Mouse (Mus musculus): ENCODE data around the gene Smarce1. TPM values are rescaled to one million over a fixed set of nuclear protein-coding genes. Genes with fewer than 3 reads are reported as not detected.

The Smarce1 gene
- polyA plus RNA-seq, 1 experiment = 181 TPM

DNA sequence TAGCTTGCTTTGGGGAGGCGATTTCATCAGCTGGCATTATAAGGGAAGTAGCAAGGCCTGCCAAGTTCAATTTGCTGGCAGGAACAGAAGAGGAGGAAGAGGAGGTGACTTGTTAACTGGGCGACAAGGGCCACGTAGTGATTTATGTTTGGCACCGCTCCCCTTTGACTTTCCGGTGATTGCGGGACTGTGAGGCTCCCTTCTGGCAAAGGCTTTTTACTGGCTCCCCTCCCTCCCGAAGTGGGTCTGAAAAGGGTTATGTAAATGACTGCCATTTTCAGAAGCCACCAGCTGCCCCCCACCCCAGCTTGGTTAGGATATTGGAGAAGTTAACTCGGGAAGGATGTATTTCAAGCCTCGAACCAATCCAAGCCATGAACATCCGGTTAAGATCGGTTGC, 48.2 kb downstream of the Smarce1 start:
- Histone ChIP-seq H3K4me3 (ENCODE audit: low read depth, low read length) (no peak overlapping the region), H3K9ac (ENCODE audit: low read depth, poor library complexity, severe bottlenecking) (no peak overlapping the region), H3K27ac (ENCODE audit: insufficient read depth, low read length) (no peak overlapping the region), H3K36me3 (ENCODE audit: control insufficient read depth, insufficient read depth, low read length, poor library complexity, severe bottlenecking) (no peaks in the 10 kb centered on the region), H3K27me3 (ENCODE audit: control insufficient read depth, insufficient read depth, low read length, poor library complexity, severe bottlenecking) (no peaks in the 10 kb centered on the region), H3K4me1 (ENCODE audit: control insufficient read depth, insufficient read depth, low read length) (no peaks in the 10 kb centered on the region), H3K9me3 (replicated peaks; ENCODE audit: control insufficient read depth, insufficient read depth, low read length, poor library complexity, severe bottlenecking) (no peaks in the 10 kb centered on the region)
- TF ChIP-seq CTCF (IDR thresholded peaks at IDR 0.05; ENCODE audit: low read depth, low read length) (no peak), EP300 (IDR thresholded peaks at IDR 0.05; ENCODE audit: insufficient read depth, low read depth, low read length) (no peak), POLR2A (IDR thresholded peaks at IDR 0.05; ENCODE audit: insufficient read depth, low read length) (no peak)

DNA sequence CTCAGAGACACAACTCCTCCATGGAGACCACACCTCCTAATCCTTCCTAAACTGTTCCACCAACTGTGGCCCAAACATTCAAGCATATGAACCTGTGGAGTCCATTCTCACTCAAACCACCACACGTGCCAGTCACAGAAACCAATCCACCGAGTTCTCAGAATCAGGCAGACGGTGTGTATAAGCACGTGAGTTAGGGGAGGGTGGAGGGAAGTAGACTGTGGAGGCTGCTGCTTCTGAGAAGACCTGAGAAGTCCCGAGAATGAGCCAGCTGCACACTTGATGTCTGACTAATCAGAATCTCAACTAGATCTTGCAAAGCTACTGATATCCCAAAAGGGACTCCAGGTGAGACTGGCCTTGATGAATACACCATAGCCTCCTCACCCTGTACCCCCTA, 50.7 kb downstream of the Smarce1 start:
- no peaks in the 10 kb centered on the region for H3K27me3 ChIP-seq (ENCODE audit: control insufficient read depth, insufficient read depth, low read length, poor library complexity, severe bottlenecking)
- no peak for TF ChIP-seq CTCF (IDR thresholded peaks at IDR 0.05; ENCODE audit: low read depth, low read length)
- H3K9ac ChIP-seq (ENCODE audit: low read depth, poor library complexity, severe bottlenecking) = no peak overlapping the region
- no peak overlapping the region for H3K27ac ChIP-seq (ENCODE audit: insufficient read depth, low read length)
- H3K4me3 ChIP-seq (ENCODE audit: low read depth, low read length) = no peak overlapping the region
- H3K4me1 ChIP-seq (ENCODE audit: control insufficient read depth, insufficient read depth, low read length) = no peaks in the 10 kb centered on the region
- no peaks in the 10 kb centered on the region for H3K9me3 ChIP-seq (replicated peaks; ENCODE audit: control insufficient read depth, insufficient read depth, low read length, poor library complexity, severe bottlenecking)
- H3K36me3 ChIP-seq (ENCODE audit: control insufficient read depth, insufficient read depth, low read length, poor library complexity, severe bottlenecking) = no peaks in the 10 kb centered on the region

DNA sequence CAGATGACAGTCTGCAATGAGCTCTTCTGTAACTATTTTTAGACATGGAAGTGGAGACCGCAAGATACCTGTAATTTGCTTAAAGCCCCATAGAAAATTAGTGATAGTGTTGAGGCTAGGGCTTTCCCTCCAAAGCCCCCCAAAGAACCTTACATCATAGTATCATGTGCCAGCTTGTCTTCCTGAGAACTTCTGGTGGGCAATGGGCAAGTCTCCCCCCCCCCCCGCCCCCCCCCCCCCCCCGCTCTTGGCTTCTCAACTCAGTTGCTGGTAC, 53.0 kb downstream of the Smarce1 start:
- Histone ChIP-seq H3K36me3 (ENCODE audit: control insufficient read depth, insufficient read depth, low read length, poor library complexity, severe bottlenecking) (no peaks in the 10 kb centered on the region), H3K27me3 (ENCODE audit: control insufficient read depth, insufficient read depth, low read length, poor library complexity, severe bottlenecking) (no peaks in the 10 kb centered on the region), H3K9me3 (replicated peaks; ENCODE audit: control insufficient read depth, insufficient read depth, low read length, poor library complexity, severe bottlenecking) (no peaks in the 10 kb centered on the region), H3K9ac (ENCODE audit: low read depth, poor library complexity, severe bottlenecking) (no peak overlapping the region), H3K4me1 (ENCODE audit: control insufficient read depth, insufficient read depth, low read length) (no peaks in the 10 kb centered on the region), H3K4me3 (ENCODE audit: low read depth, low read length) (no peak overlapping the region), H3K27ac (ENCODE audit: insufficient read depth, low read length) (no peak overlapping the region)
- TF ChIP-seq POLR2A (IDR thresholded peaks at IDR 0.05; ENCODE audit: insufficient read depth, low read length) (no peak), CTCF (IDR thresholded peaks at IDR 0.05; ENCODE audit: low read depth, low read length) (no peak), EP300 (IDR thresholded peaks at IDR 0.05; ENCODE audit: insufficient read depth, low read depth, low read length) (no peak)

DNA sequence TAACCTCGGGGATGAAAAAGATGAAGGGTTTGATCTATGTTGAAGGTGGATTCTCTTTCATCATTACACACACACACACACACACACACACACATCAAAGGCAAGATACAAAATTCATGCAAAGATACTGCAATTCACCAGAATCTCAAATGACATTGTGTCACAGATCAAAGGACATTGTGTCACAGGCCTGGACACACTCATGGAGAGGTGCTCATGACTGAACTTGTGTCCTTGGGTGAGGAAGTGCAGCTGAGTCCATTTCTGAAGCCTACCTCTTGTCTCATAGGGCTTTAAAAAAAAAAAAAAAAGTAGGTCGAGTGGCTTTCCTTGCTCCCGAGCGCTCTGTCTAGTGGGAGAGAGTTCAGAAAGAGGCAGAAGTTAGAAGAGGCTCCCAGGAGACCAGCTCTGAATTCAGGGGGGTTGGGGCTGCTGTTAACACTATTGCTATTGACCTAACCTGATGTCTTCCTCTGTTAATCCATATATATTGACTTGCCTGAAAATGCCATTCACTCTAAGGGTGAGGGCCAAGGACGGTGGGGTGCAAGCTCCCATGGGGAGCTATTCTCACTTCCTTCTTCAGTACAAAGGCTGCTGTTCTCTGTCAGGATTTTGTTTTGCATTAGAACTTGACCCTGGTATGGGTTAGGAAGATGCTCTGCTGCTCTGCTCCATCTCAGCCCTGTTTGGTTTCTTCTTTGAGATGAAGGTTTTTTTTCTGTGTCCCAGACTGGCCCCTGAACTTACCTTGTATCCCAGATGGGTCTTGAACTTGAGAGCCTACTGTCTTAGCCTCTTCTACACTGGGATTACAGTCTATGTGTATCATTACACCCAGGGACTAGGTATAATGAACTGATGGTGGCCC, 53.5 kb downstream of the Smarce1 start:
- H3K27me3 ChIP-seq (ENCODE audit: control insufficient read depth, insufficient read depth, low read length, poor library complexity, severe bottlenecking) = no peaks in the 10 kb centered on the region
- no peaks in the 10 kb centered on the region for H3K9me3 ChIP-seq (replicated peaks; ENCODE audit: control insufficient read depth, insufficient read depth, low read length, poor library complexity, severe bottlenecking)
- no peak overlapping the region for H3K9ac ChIP-seq (ENCODE audit: low read depth, poor library complexity, severe bottlenecking)
- H3K27ac ChIP-seq (ENCODE audit: insufficient read depth, low read length) = no peak overlapping the region
- no peaks in the 10 kb centered on the region for H3K4me1 ChIP-seq (ENCODE audit: control insufficient read depth, insufficient read depth, low read length)
- no peaks in the 10 kb centered on the region for H3K36me3 ChIP-seq (ENCODE audit: control insufficient read depth, insufficient read depth, low read length, poor library complexity, severe bottlenecking)
- no peak overlapping the region for H3K4me3 ChIP-seq (ENCODE audit: low read depth, low read length)
- no peak for TF ChIP-seq EP300 (IDR thresholded peaks at IDR 0.05; ENCODE audit: insufficient read depth, low read depth, low read length)
- no peak for TF ChIP-seq POLR2A (IDR thresholded peaks at IDR 0.05; ENCODE audit: insufficient read depth, low read length)
- TF ChIP-seq CTCF (IDR thresholded peaks at IDR 0.05; ENCODE audit: low read depth, low read length) = no peak

DNA sequence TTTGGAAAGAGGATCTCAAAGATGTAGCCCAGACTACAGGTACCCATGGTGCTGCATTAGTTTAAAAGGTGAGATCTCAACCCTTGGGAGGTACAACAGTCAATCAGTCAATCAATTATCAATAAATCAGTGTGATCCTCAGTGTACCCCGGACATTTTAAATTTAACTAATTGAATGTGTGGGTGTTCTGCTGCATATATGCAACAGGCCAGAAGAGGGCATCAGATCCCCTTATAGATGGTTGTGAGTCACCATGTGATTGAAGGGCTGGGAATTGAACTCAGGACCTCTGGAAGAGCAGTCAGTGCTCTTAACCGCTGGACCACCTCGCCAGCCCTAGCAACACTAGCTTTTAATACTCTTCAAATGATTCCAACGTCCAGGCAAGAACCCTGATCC, 58.8 kb downstream of the Smarce1 start:
- H3K4me1 ChIP-seq (ENCODE audit: control insufficient read depth, insufficient read depth, low read length) = no peaks in the 10 kb centered on the region
- TF ChIP-seq CTCF (IDR thresholded peaks at IDR 0.05; ENCODE audit: low read depth, low read length) (no peak), POLR2A (IDR thresholded peaks at IDR 0.05; ENCODE audit: insufficient read depth, low read length) (no peak)
- no peak overlapping the region for H3K27ac ChIP-seq (ENCODE audit: insufficient read depth, low read length)
- no peaks in the 10 kb centered on the region for H3K36me3 ChIP-seq (ENCODE audit: control insufficient read depth, insufficient read depth, low read length, poor library complexity, severe bottlenecking)
- H3K9ac ChIP-seq (ENCODE audit: low read depth, poor library complexity, severe bottlenecking) = no peak overlapping the region
- H3K4me3 ChIP-seq (ENCODE audit: low read depth, low read length) = no peak overlapping the region
- H3K27me3 ChIP-seq (ENCODE audit: control insufficient read depth, insufficient read depth, low read length, poor library complexity, severe bottlenecking) = no peaks in the 10 kb centered on the region
- H3K9me3 ChIP-seq (replicated peaks; ENCODE audit: control insufficient read depth, insufficient read depth, low read length, poor library complexity, severe bottlenecking) = no peaks in the 10 kb centered on the region

DNA sequence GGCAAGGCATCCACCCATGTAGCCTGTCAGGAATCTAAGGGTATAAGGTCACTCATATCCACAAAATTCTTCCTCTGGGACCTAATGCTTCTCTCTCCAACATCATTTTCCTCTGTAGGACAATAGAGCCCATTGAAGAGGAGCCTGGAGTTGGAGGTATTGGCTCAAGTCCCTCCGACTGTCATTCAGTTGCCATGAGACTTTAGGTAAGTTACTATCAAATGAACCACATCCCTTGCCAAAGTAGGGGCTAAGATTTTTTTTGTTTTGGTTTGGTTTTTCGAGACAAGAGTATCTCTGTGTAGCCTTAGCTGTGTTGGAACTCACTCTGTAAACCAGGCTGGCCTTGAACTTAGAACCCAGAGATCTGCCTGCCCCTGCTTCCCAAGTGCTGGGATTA, 59.4 kb downstream of the Smarce1 start:
- no peak overlapping the region for H3K4me3 ChIP-seq (ENCODE audit: low read depth, low read length)
- H3K27ac ChIP-seq (ENCODE audit: insufficient read depth, low read length) = no peak overlapping the region
- no peak overlapping the region for H3K9ac ChIP-seq (ENCODE audit: low read depth, poor library complexity, severe bottlenecking)
- no peaks in the 10 kb centered on the region for H3K9me3 ChIP-seq (replicated peaks; ENCODE audit: control insufficient read depth, insufficient read depth, low read length, poor library complexity, severe bottlenecking)
- H3K4me1 ChIP-seq (ENCODE audit: control insufficient read depth, insufficient read depth, low read length) = no peaks in the 10 kb centered on the region
- H3K36me3 ChIP-seq (ENCODE audit: control insufficient read depth, insufficient read depth, low read length, poor library complexity, severe bottlenecking) = no peaks in the 10 kb centered on the region
- TF ChIP-seq CTCF (IDR thresholded peaks at IDR 0.05; ENCODE audit: low read depth, low read length) (no peak), EP300 (IDR thresholded peaks at IDR 0.05; ENCODE audit: insufficient read depth, low read depth, low read length) (no peak), POLR2A (IDR thresholded peaks at IDR 0.05; ENCODE audit: insufficient read depth, low read length) (no peak)
- H3K27me3 ChIP-seq (ENCODE audit: control insufficient read depth, insufficient read depth, low read length, poor library complexity, severe bottlenecking) = no peaks in the 10 kb centered on the region

Measured in ES-Bruce4 (cell line).